Mouse (Mus musculus): ENCODE data around the gene Olfr486. TPM values are rescaled to one million over a fixed set of nuclear protein-coding genes. Genes with fewer than 3 reads are reported as not detected.

The Olfr486 gene
- not detected in 2 replicates for polyA plus RNA-seq (2012; rRNA removed)

GRCm38 (mm10) chr7:108172642-108173041 is at the start of gene Olfr486:
Gene Olfr486, minus strand, starts transcription at chr7:108172742.

GRCm38 (mm10) chr7:108214536-108214935 is 42.0 kb upstream of the Olfr486 start, which contains the start of gene Olfr487:
Gene Olfr487, minus strand, starts transcription at chr7:108214636.

GRCm38 (mm10) chr7:108159771-108160170 is 12.8 kb downstream of the Olfr486 start, which contains the start of gene Olfr485:
Gene Olfr485, minus strand, starts transcription at chr7:108159871.

GRCm38 (mm10) chr7:108127349-108127748 is 45.2 kb downstream of the Olfr486 start, which contains the start of gene Olfr484:
Gene Olfr484, minus strand, starts transcription at chr7:108127449.

Other genes with a start within 250 kb of the Olfr486 start
- gene Olfr473, start 242.3 kb downstream of the Olfr486 start, polyA plus RNA-seq (2012; rRNA removed): not detected in 2 replicates
- gene Olfr474, start 218.1 kb downstream of the Olfr486 start, polyA plus RNA-seq (2012; rRNA removed): not detected in 2 replicates
- not detected in 2 replicates for gene Olfr476, start 207.9 kb downstream of the Olfr486 start, polyA plus RNA-seq (2012; rRNA removed)
- not detected in 2 replicates for gene Olfr477, start 186.0 kb downstream of the Olfr486 start, polyA plus RNA-seq (2012; rRNA removed)
- not detected in 2 replicates for gene Olfr478, start 138.8 kb downstream of the Olfr486 start, polyA plus RNA-seq (2012; rRNA removed)
- gene Olfr479, start 122.0 kb downstream of the Olfr486 start, polyA plus RNA-seq (2012; rRNA removed): not detected in 2 replicates
- gene Olfr480, start 105.4 kb downstream of the Olfr486 start, polyA plus RNA-seq (2012; rRNA removed): not detected in 2 replicates
- not detected in 2 replicates for gene Olfr481, start 92.9 kb downstream of the Olfr486 start, polyA plus RNA-seq (2012; rRNA removed)
- not detected in 2 replicates for gene Olfr482, start 75.2 kb downstream of the Olfr486 start, polyA plus RNA-seq (2012; rRNA removed)
- gene Olfr483, start 71.9 kb downstream of the Olfr486 start, polyA plus RNA-seq (2012; rRNA removed): not detected in 2 replicates
- not detected in 2 replicates for gene Olfr484, start 45.3 kb downstream of the Olfr486 start, polyA plus RNA-seq (2012; rRNA removed)
- gene Olfr485, start 12.9 kb downstream of the Olfr486 start, polyA plus RNA-seq (2012; rRNA removed): not detected in 2 replicates
- not detected in 2 replicates for gene Olfr487, start 41.9 kb upstream of the Olfr486 start, polyA plus RNA-seq (2012; rRNA removed)
- not detected in 2 replicates for gene Olfr488, start 85.6 kb upstream of the Olfr486 start, polyA plus RNA-seq (2012; rRNA removed)
- gene Olfr490, start 116.2 kb upstream of the Olfr486 start, polyA plus RNA-seq (2012; rRNA removed): not detected in 2 replicates
- gene Olfr491, start 140.7 kb upstream of the Olfr486 start, polyA plus RNA-seq (2012; rRNA removed): not detected in 2 replicates
- gene Olfr492, start 150.9 kb upstream of the Olfr486 start, polyA plus RNA-seq (2012; rRNA removed): not detected in 2 replicates
- not detected in 2 replicates for gene Olfr493, start 174.2 kb upstream of the Olfr486 start, polyA plus RNA-seq (2012; rRNA removed)
- not detected in 2 replicates for gene Olfr494, start 192.6 kb upstream of the Olfr486 start, polyA plus RNA-seq (2012; rRNA removed)
- gene Olfr495, start 220.4 kb upstream of the Olfr486 start, polyA plus RNA-seq (2012; rRNA removed): not detected in 2 replicates
- not detected in 2 replicates for gene Olfr497, start 247.7 kb upstream of the Olfr486 start, polyA plus RNA-seq (2012; rRNA removed)